ENCODE assay signal across 8 mouse cellular contexts in the genomic region with DNA sequence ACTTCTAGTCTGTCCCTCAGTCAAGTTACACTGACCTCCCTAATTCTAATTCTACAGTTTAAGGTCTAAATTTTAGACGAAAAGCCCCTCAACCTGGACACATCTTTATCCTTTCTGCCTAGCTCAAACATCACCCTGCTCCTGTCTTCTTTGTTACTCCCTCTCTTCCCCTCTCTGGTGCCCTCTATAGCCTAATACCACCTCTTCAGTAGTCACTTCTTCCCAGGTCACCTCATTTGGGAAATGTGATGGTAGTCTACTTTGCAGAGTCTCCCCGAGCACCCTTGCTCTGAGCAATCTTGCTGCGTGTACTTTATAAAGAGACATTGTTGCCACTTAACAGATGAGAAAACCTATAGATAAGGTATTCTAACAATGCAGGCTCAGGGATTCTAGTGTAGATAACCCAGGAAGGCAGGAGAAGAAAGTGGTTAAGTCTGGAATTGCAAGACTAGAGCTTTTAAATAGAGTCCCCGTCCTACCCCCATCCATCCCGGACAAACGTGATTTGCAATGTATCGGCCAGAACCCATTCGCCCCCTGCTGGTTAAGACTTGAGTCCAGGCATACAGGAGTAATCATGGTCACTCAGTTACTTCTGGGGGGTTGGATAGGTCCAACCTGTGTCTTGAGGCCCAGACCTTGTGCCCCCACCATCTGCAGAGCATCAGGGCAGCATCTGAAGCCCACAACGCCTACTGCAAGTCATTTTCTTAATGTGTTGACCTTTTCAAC. TPM values are rescaled to one million over a fixed set of nuclear protein-coding genes. Genes with fewer than 3 reads are reported as not detected.
DNase-seq lines count a peak whose midpoint lies in the region; ATAC-seq and TF ChIP-seq lines count a peak whose summit lies in the region.

No protein-coding gene starts in this region.

- no peak overlapping the region for H3K9ac ChIP-seq in hindbrain, embryonic 14.5 days
- H3K9ac ChIP-seq in liver, adult 2 months (ENCODE audit: low read depth, low read length), result no peak overlapping the region

- WGBS in hindbrain, embryonic 14.5 days, result 34% methylated on average over 9 of the region's 9 CpGs
- 28% methylated on average over 9 of the region's 9 CpGs for WGBS in liver, adult 2 months
- 39% methylated on average over 9 of the region's 9 CpGs for WGBS in forebrain, embryonic 10.5 days

- no peaks in the 10 kb centered on the region for H3K27me3 ChIP-seq in hindbrain, embryonic 14.5 days (ENCODE audit: control insufficient read depth, insufficient read depth, low read length)
- no peaks in the 10 kb centered on the region for H3K27me3 ChIP-seq in liver, adult 2 months (ENCODE audit: control insufficient read depth, insufficient read depth, low read length)
- no peaks in the 10 kb centered on the region for H3K27me3 ChIP-seq in forebrain, embryonic 10.5 days (ENCODE audit: poor library complexity, severe bottlenecking)

- H3K9me3 ChIP-seq in hindbrain, embryonic 14.5 days (ENCODE audit: control insufficient read depth, low read length), result no peaks in the 10 kb centered on the region
- no peaks in the 10 kb centered on the region for H3K9me3 ChIP-seq in forebrain, embryonic 10.5 days

- no peak overlapping the region for H3K4me3 ChIP-seq in hindbrain, embryonic 14.5 days (replicated peaks; ENCODE audit: low read length)
- H3K4me3 ChIP-seq in liver, adult 2 months (ENCODE audit: insufficient read depth, low read depth, low read length), result no peak overlapping the region
- H3K4me3 ChIP-seq in forebrain, embryonic 10.5 days, result no peak overlapping the region

- H3K27ac ChIP-seq in hindbrain, embryonic 14.5 days, result no peak overlapping the region
- H3K27ac ChIP-seq in liver, adult 2 months (replicated peaks; ENCODE audit: insufficient read depth, low read depth, low read length), result no peak overlapping the region
- no peak overlapping the region for H3K27ac ChIP-seq in forebrain, embryonic 10.5 days

- H3K4me2 ChIP-seq in hindbrain, embryonic 14.5 days (replicated peaks), result no peak overlapping the region

- peak; percentile 49 for ATAC-seq in erythroblast, adult 5-6 weeks (replicated peaks; ENCODE audit: low FRiP score, poor library complexity, severe bottlenecking)
- no peak for ATAC-seq in hindbrain, embryonic 14.5 days (ENCODE audit: low FRiP score)

- DNase-seq in right cerebral cortex, adult 2 months (ENCODE audit: low spot score in 2 of 2), result peak; percentile 60 to 63
- no peak for DNase-seq in right cerebral cortex, postnatal 36 days (ENCODE audit: low spot score in 2 of 2)
- DNase-seq in adipocyte (ENCODE audit: low spot score), result peak; percentile 83
- peak; percentile 58 for DNase-seq in hindbrain, embryonic 14.5 days (ENCODE audit: low spot score)
- peak; percentile 63 for DNase-seq in liver, adult 2 months (ENCODE audit: extremely low read depth, low read depth, low spot score)
- peak; percentile 79 for DNase-seq in retina, embryonic 14.5 days (ENCODE audit: low spot score)
- DNase-seq in forebrain, embryonic 10.5 days (ENCODE audit: extremely low spot score, low spot score), result no peak

- TF ChIP-seq POLR2A in liver, adult 2 months (IDR thresholded peaks at IDR 0.05; ENCODE audit: extremely low read depth, insufficient read depth, low read length), result no peak

- no peaks in the 10 kb centered on the region for H3K4me1 ChIP-seq in hindbrain, embryonic 14.5 days (replicated peaks; ENCODE audit: control insufficient read depth, insufficient read depth, low read length)
- H3K4me1 ChIP-seq in liver, adult 2 months (ENCODE audit: control insufficient read depth, insufficient read depth, low read length), result no peaks in the 10 kb centered on the region
- H3K4me1 ChIP-seq in forebrain, embryonic 10.5 days, result peaks cover 24% of the 10 kb centered on the region

- no peaks in the 10 kb centered on the region for H3K36me3 ChIP-seq in hindbrain, embryonic 14.5 days (replicated peaks; ENCODE audit: control insufficient read depth, insufficient read depth)
- H3K36me3 ChIP-seq in liver, adult 2 months (ENCODE audit: control insufficient read depth, insufficient read depth, low read length), result no peaks in the 10 kb centered on the region
- H3K36me3 ChIP-seq in forebrain, embryonic 10.5 days (replicated peaks), result no peaks in the 10 kb centered on the region

- TF ChIP-seq CTCF in liver, adult 2 months (IDR thresholded peaks at IDR 0.05; ENCODE audit: low read depth, low read length), result peak; percentile 77

- H3K79me2 ChIP-seq in liver, adult 2 months (ENCODE audit: control insufficient read depth, insufficient read depth, low read length), result no peaks in the 10 kb centered on the region

RNA-seq across cellular contexts. Expression of a gene that starts 1.1 kb away (rescaled TPM):
- total RNA-seq in erythroblast, adult 5-6 weeks (2015; ENCODE audit: low replicate concordance), result not detected in 2 replicates
- total RNA-seq in erythroblast, adult 5-6 weeks (2017; ENCODE audit: low replicate concordance), result not detected in 2 replicates
- polyA plus RNA-seq in hindbrain, embryonic 14.5 days (2014; fragmentation: Nextera tagmentation; extraction: Ambion mirVana), result 0.79 TPM in 1 of 2 replicates, not detected in the other
- not detected in 2 replicates for total RNA-seq in liver, adult 2 months (2014; rRNA removed)
- polyA plus RNA-seq in liver, adult 2 months (2012; rRNA removed), result not detected in 2 replicates
- polyA plus RNA-seq in forebrain, embryonic 10.5 days (2016; fragmentation: Nextera tagmentation; extraction: Ambion mirVana), result 0.26 and 0.33 TPM in 2 replicates

RNA-seq across cellular contexts. Expression of a gene that starts 22.5 kb away (rescaled TPM):
- 14.4 and 28.6 TPM in 2 replicates for total RNA-seq in erythroblast, adult 5-6 weeks (2015; ENCODE audit: low replicate concordance)
- 25.6 and 61.1 TPM in 2 replicates for total RNA-seq in erythroblast, adult 5-6 weeks (2017; ENCODE audit: low replicate concordance)
- 13.0 and 14.0 TPM in 2 replicates for polyA plus RNA-seq in hindbrain, embryonic 14.5 days (2014; fragmentation: Nextera tagmentation; extraction: Ambion mirVana)
- 2.7 and 3.4 TPM in 2 replicates for total RNA-seq in liver, adult 2 months (2014; rRNA removed)
- 2.0 and 3.8 TPM in 2 replicates for polyA plus RNA-seq in liver, adult 2 months (2012; rRNA removed)
- polyA plus RNA-seq in forebrain, embryonic 10.5 days (2016; fragmentation: Nextera tagmentation; extraction: Ambion mirVana), result 8.3 and 10.4 TPM in 2 replicates

RNA-seq across cellular contexts. Expression of a gene that starts 30.9 kb away (rescaled TPM):
- total RNA-seq in erythroblast, adult 5-6 weeks (2015; ENCODE audit: low replicate concordance), result 23.6 and 25.1 TPM in 2 replicates
- 0.84 and 7.8 TPM in 2 replicates for total RNA-seq in erythroblast, adult 5-6 weeks (2017; ENCODE audit: low replicate concordance)
- 16.2 and 18.0 TPM in 2 replicates for polyA plus RNA-seq in hindbrain, embryonic 14.5 days (2014; fragmentation: Nextera tagmentation; extraction: Ambion mirVana)
- 4.2 and 5.8 TPM in 2 replicates for total RNA-seq in liver, adult 2 months (2014; rRNA removed)
- 39.3 and 43.1 TPM in 2 replicates for polyA plus RNA-seq in liver, adult 2 months (2012; rRNA removed)
- 6.9 and 7.9 TPM in 2 replicates for polyA plus RNA-seq in forebrain, embryonic 10.5 days (2016; fragmentation: Nextera tagmentation; extraction: Ambion mirVana)

RNA-seq across cellular contexts. Expression of a gene that starts 56.1 kb away (rescaled TPM):
- total RNA-seq in erythroblast, adult 5-6 weeks (2015; ENCODE audit: low replicate concordance), result 7.5 and 9.4 TPM in 2 replicates
- total RNA-seq in erythroblast, adult 5-6 weeks (2017; ENCODE audit: low replicate concordance), result 11.3 and 28.3 TPM in 2 replicates
- 80.8 and 87.1 TPM in 2 replicates for polyA plus RNA-seq in hindbrain, embryonic 14.5 days (2014; fragmentation: Nextera tagmentation; extraction: Ambion mirVana)
- 3.0 and 4.9 TPM in 2 replicates for total RNA-seq in liver, adult 2 months (2014; rRNA removed)
- 5.5 and 7.1 TPM in 2 replicates for polyA plus RNA-seq in liver, adult 2 months (2012; rRNA removed)
- polyA plus RNA-seq in forebrain, embryonic 10.5 days (2016; fragmentation: Nextera tagmentation; extraction: Ambion mirVana), result 83.3 and 83.4 TPM in 2 replicates

Comparison
In these comparisons a context has a peak if more than half of its experiments do, and no peak if none do; other contexts are left out.
1. DNase-seq: peak in right cerebral cortex, adult 2 months (2 of 2), adipocyte (single experiment), hindbrain, embryonic 14.5 days (single experiment), liver, adult 2 months (single experiment) and retina, embryonic 14.5 days (single experiment); none in right cerebral cortex, postnatal 36 days (0 of 2) and forebrain, embryonic 10.5 days (single experiment).